ENCODE assay signal across 11 mouse cellular contexts in genomic region chr4:57140200-57140799, GRCm38 (mm10). TPM values are rescaled to one million over a fixed set of nuclear protein-coding genes. Genes with fewer than 3 reads are reported as not detected.
DNase-seq lines count a peak whose midpoint lies in the region; ATAC-seq and TF ChIP-seq lines count a peak whose summit lies in the region.
"Had no signal": no experiment of that assay in that cellular context is flagged by ENCODE, and none has a peak within 500 bp of the region (broad histone marks: within the 10 kb centered on the region; RNA-seq: fewer than 3 reads in every experiment).

No protein-coding gene starts in this region.

- no peak overlapping the region for H3K9ac ChIP-seq in liver, adult 2 months (ENCODE audit: low read depth, low read length)
- H3K9ac ChIP-seq in intestine, embryonic 16.5 days (ENCODE audit: low read depth, low read length) = peak overlapping the region; percentile 17; the same call in 1 of the 2 replicates
- no peak overlapping the region for H3K9ac ChIP-seq in stomach, embryonic 15.5 days
- H3K9ac ChIP-seq: embryonic facial prominence, embryonic 12.5 days; midbrain, embryonic 12.5 days had no signal

- no peak for TF ChIP-seq POLR2A in liver, adult 2 months (IDR thresholded peaks at IDR 0.05; ENCODE audit: extremely low read depth, insufficient read depth, low read length)

- H3K79me2 ChIP-seq in liver, adult 2 months (ENCODE audit: control insufficient read depth, insufficient read depth, low read length) = peaks cover 16% of the 10 kb centered on the region; the same call in 1 of the 2 replicates

- no peak overlapping the region for H3K4me3 ChIP-seq in liver, adult 2 months (ENCODE audit: insufficient read depth, low read depth, low read length)
- H3K4me3 ChIP-seq in intestine, embryonic 16.5 days (ENCODE audit: low read length) = peak overlapping the region; percentile 74
- H3K4me3 ChIP-seq in stomach, embryonic 15.5 days (replicated peaks) = no peak overlapping the region

- H3K9me3 ChIP-seq in intestine, embryonic 16.5 days (ENCODE audit: control insufficient read depth, low read length) = no peaks in the 10 kb centered on the region
- no peaks in the 10 kb centered on the region for H3K9me3 ChIP-seq in stomach, embryonic 15.5 days
- H3K9me3 ChIP-seq: embryonic facial prominence, embryonic 12.5 days; forebrain, embryonic 10.5 days; midbrain, embryonic 12.5 days had no signal

- H3K4me1 ChIP-seq in liver, adult 2 months (ENCODE audit: control insufficient read depth, insufficient read depth, low read length) = peaks cover 34% of the 10 kb centered on the region
- H3K4me1 ChIP-seq in intestine, embryonic 16.5 days (ENCODE audit: control insufficient read depth, insufficient read depth, low read length) = peaks cover 31% of the 10 kb centered on the region
- peaks cover 12% of the 10 kb centered on the region for H3K4me1 ChIP-seq in stomach, embryonic 15.5 days

- no peaks in the 10 kb centered on the region for H3K27me3 ChIP-seq in liver, adult 2 months (ENCODE audit: control insufficient read depth, insufficient read depth, low read length)
- H3K27me3 ChIP-seq in intestine, embryonic 16.5 days (replicated peaks; ENCODE audit: control insufficient read depth, insufficient read depth, low read length) = peaks cover 3% of the 10 kb centered on the region
- peaks cover 26% of the 10 kb centered on the region for H3K27me3 ChIP-seq in stomach, embryonic 15.5 days (replicated peaks)

- DNase-seq in cerebellum, adult 8-10 months = peak; percentile 35
- DNase-seq in cerebellum, postnatal 36 days = no peak
- DNase-seq in liver, adult 2 months (ENCODE audit: extremely low read depth, low read depth, low spot score) = peak; percentile 58
- DNase-seq in liver = no peak
- no peak for DNase-seq in frontal cortex, postnatal 36 days (ENCODE audit: low spot score in 2 of 2)

- 23% methylated on average over 4 of the region's 4 CpGs for WGBS in liver, adult 2 months
- WGBS in intestine, embryonic 16.5 days = 29% methylated on average over 4 of the region's 4 CpGs
- WGBS in stomach, embryonic 15.5 days = 39% methylated on average over 4 of the region's 4 CpGs

- ATAC-seq in intestine, embryonic 16.5 days = no peak; the same call in 1 of the 2 replicates
- no peak for ATAC-seq in stomach, embryonic 15.5 days (ENCODE audit: insufficient read depth, low FRiP score, low read depth)
- ATAC-seq in megakaryocyte progenitor cell, adult 5-6 weeks (replicated peaks; ENCODE audit: poor library complexity) = no peak

- TF ChIP-seq CTCF in liver, adult 2 months (IDR thresholded peaks at IDR 0.05; ENCODE audit: low read depth, low read length) = no peak

- H3K36me3 ChIP-seq in liver, adult 2 months (ENCODE audit: control insufficient read depth, insufficient read depth, low read length) = no peaks in the 10 kb centered on the region
- H3K36me3 ChIP-seq in intestine, embryonic 16.5 days (ENCODE audit: control insufficient read depth, insufficient read depth, low read length) = no peaks in the 10 kb centered on the region
- H3K36me3 ChIP-seq in stomach, embryonic 15.5 days = no peaks in the 10 kb centered on the region
- H3K36me3 ChIP-seq: embryonic facial prominence, embryonic 12.5 days; forebrain, embryonic 10.5 days; midbrain, embryonic 12.5 days had no signal

- peak overlapping the region; percentile 78 for H3K4me2 ChIP-seq in intestine, embryonic 16.5 days (ENCODE audit: low read depth, low read length)
- no peak overlapping the region for H3K4me2 ChIP-seq in stomach, embryonic 15.5 days
- H3K4me2 ChIP-seq: midbrain, embryonic 12.5 days had no signal

- H3K27ac ChIP-seq in liver, adult 2 months (replicated peaks; ENCODE audit: insufficient read depth, low read depth, low read length) = peak overlapping the region; percentile 32
- H3K27ac ChIP-seq in intestine, embryonic 16.5 days (ENCODE audit: low read length) = peak overlapping the region; percentile 65
- H3K27ac ChIP-seq in stomach, embryonic 15.5 days = peak overlapping the region; percentile 14; the same call in 1 of the 2 replicates
- H3K27ac ChIP-seq: embryonic facial prominence, embryonic 12.5 days; forebrain, embryonic 10.5 days; midbrain, embryonic 12.5 days had no signal

RNA-seq across cellular contexts. Expression of gene Epb41l4b, which starts 2.9 kb away (rescaled TPM):
- total RNA-seq in liver, adult 2 months (2014; rRNA removed) = 44.7 and 46.3 TPM in 2 replicates
- polyA plus RNA-seq in liver, adult 2 months (2012; rRNA removed) = 33.9 and 36.5 TPM in 2 replicates
- polyA plus RNA-seq in intestine, embryonic 16.5 days (2015; fragmentation: Nextera tagmentation; extraction: Ambion mirVana) = 13.9 and 16.6 TPM in 2 replicates
- 11.4 and 11.6 TPM in 2 replicates for polyA plus RNA-seq in stomach, embryonic 15.5 days (2015; fragmentation: Nextera tagmentation; extraction: Ambion mirVana)
- total RNA-seq in megakaryocyte progenitor cell, adult 5-6 weeks (2015) = 5.0 and 7.2 TPM in 2 replicates
- 5.9 and 6.0 TPM in 2 replicates for total RNA-seq in megakaryocyte progenitor cell, adult 5-6 weeks (2017)

Comparison
In these comparisons a context has a peak if more than half of its experiments do, and no peak if none do; other contexts are left out.
1. DNase-seq: peak in cerebellum, adult 8-10 months (single experiment) and liver, adult 2 months (single experiment); none in cerebellum, postnatal 36 days (0 of 2), liver (single experiment) and frontal cortex, postnatal 36 days (0 of 2).
2. H3K27ac ChIP-seq: peak in every context shown above with its lines; median percentile 65 in intestine, embryonic 16.5 days; 32 in liver, adult 2 months; 14 in stomach, embryonic 15.5 days.